Mouse (Mus musculus): ENCODE results near the gene Tbxa2r.

The Tbxa2r gene

GRCm38 (mm10) chr10:81328386-81328785 is at the start of gene Tbxa2r:
Gene Tbxa2r (plus strand): TSS chr10:81328731.
- 34% methylated on average over 10 of the region's 10 CpGs for WGBS

GRCm38 (mm10) chr10:81279496-81279895 is 49.0 kb upstream of the Tbxa2r start:
- 55% methylated on average over 10 of the region's 10 CpGs for WGBS

GRCm38 (mm10) chr10:81284189-81284588 is 44.3 kb upstream of the Tbxa2r start:
- WGBS: 79% methylated on average over 6 of the region's 6 CpGs

GRCm38 (mm10) chr10:81284719-81285118 is 43.8 kb upstream of the Tbxa2r start:
- 26% methylated on average over 17 of the region's 17 CpGs for WGBS

- 3% methylated on average over 52 of the region's 54 CpGs for WGBS
These were observed 42.7 kb upstream of the Tbxa2r start for GRCm38 (mm10) chr10:81285694-81286450.

GRCm38 (mm10) chr10:81286586-81286985 is 41.9 kb upstream of the Tbxa2r start:
- WGBS: 55% methylated on average over 6 of the region's 6 CpGs

GRCm38 (mm10) chr10:81287513-81288157 is 40.9 kb upstream of the Tbxa2r start:
- 61% methylated on average over 8 of the region's 8 CpGs for WGBS

GRCm38 (mm10) chr10:81288601-81289000 is 39.9 kb upstream of the Tbxa2r start:
- 46% methylated on average over 6 of the region's 6 CpGs for WGBS

- 10% methylated on average over 7 of the region's 7 CpGs for WGBS
These were observed 39.3 kb upstream of the Tbxa2r start for GRCm38 (mm10) chr10:81289278-81289677.

- WGBS: 54% methylated on average over 14 of the region's 14 CpGs
These were observed 38.7 kb upstream of the Tbxa2r start for GRCm38 (mm10) chr10:81289811-81290210.

GRCm38 (mm10) chr10:81290698-81291460 is 37.7 kb upstream of the Tbxa2r start:
- 41% methylated on average over 24 of the region's 24 CpGs for WGBS

GRCm38 (mm10) chr10:81291511-81292104 is 36.9 kb upstream of the Tbxa2r start, which contains the start of gene Tjp3:
Gene Tjp3 (minus strand): TSS chr10:81291581.
- 77% methylated on average over 9 of the region's 9 CpGs for WGBS

GRCm38 (mm10) chr10:81292554-81293333 is 35.8 kb upstream of the Tbxa2r start, which contains the start of gene Pip5k1c:
Gene Pip5k1c (plus strand): TSS chr10:81292963.
- WGBS: 1% methylated on average over 80 of the region's 80 CpGs

GRCm38 (mm10) chr10:81293334-81294030 is 35.0 kb upstream of the Tbxa2r start:
- 1% methylated on average over 25 of the region's 25 CpGs for WGBS

GRCm38 (mm10) chr10:81294442-81294841 is 34.1 kb upstream of the Tbxa2r start:
- WGBS: 32% methylated on average over 8 of the region's 8 CpGs

- WGBS: 43% methylated on average over 6 of the region's 6 CpGs
These were observed 33.3 kb upstream of the Tbxa2r start for GRCm38 (mm10) chr10:81295185-81295584.

- 64% methylated on average over 6 of the region's 6 CpGs for WGBS
These were observed 31.3 kb upstream of the Tbxa2r start for GRCm38 (mm10) chr10:81297246-81297645.

- 59% methylated on average over 10 of the region's 10 CpGs for WGBS
These were observed 30.7 kb upstream of the Tbxa2r start for GRCm38 (mm10) chr10:81297845-81298244.

- 56% methylated on average over 17 of the region's 17 CpGs for WGBS
These were observed 30.0 kb upstream of the Tbxa2r start for GRCm38 (mm10) chr10:81298369-81299100.

Data from cerebral cortex, adult 2 months (tissue).